Mouse (Mus musculus): Measurements from ENCODE around the gene Rhod.

- TF ChIP-seq CTCF (IDR thresholded peaks at IDR 0.05) (no peak), POLR2A (IDR thresholded peaks at IDR 0.05; ENCODE audit: insufficient read depth, low read depth, low read length) (no peak)
These were observed 16.2 kb downstream of the Rhod start for GRCm38 (mm10) chr19:4423021-4423420.
